Mouse (Mus musculus): ENCODE measurements around the gene Gm3238. TPM values are rescaled to one million over a fixed set of nuclear protein-coding genes. Genes with fewer than 3 reads are reported as not detected.
"Not testable (repeated sequence)": the region's sequence is repeated elsewhere in the genome, so short reads cannot be mapped to it uniquely, and the experiment has no call there.

The Gm3238 gene
- polyA plus RNA-seq, 1 experiment from 2014 or later: not detected

DNA sequence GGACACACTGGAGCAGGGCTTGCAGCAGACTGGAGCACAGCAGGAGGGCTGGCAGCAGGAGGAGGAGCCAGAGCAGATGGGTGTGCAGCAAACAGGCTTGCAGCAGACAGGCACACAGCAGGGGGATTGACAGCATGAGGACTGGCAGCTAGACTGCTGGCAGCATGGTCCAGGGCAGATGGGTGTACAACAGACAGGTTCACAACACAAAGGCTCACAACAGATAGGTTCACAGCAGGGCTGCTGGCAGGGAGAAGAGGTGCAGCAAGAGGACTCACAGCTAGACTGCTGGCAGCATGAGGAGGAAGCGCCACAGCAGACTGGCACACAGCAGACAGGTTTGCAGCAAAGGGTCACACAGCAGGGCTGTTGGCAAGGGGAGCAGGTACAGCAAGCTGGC, 20.4 kb downstream of the Gm3238 start:
- not testable (repeated sequence) for DNase-seq (ENCODE audit: low spot score)

DNA sequence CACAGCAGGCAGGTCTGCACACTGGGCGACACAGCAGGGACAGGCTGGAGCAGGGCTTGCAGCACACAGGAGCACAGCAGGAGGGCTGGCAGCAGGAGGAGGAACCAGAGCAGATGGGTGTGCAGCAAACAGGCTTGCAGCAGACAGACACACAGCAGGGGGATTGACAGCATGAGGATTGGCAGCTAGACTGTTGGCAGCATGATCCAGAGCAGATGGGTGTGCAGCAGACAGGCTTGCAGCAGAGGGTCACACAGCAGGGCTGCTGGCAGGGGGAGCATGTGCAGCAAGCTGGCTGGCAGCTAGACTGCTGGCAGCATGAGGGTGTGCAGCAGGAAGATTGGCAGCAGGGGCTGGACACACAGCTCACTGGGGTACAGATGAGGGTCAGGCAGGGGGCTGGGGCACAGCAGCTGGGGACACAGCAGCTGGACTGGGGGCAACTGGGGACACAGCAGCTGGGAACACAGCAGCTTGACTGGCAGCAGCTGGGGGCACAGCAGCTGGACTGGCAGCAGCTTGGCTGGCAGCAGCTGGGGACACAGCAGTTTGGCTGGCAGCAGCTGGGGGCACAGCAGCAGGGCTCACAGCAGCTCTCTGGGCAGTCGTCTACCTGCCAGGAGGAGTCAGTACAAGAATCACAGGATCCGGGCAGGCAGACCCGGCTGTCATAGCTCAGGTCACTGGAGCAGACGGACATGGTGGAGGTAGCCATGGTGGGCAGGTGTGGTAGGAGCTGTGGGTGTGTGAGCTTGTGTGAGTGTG, 29.0 kb downstream of the Gm3238 start, which contains the start of gene Gm18596:
Gene Gm18596, minus strand, starts transcription at position 715 of the 765 bp plus-strand sequence.
- DNase-seq (ENCODE audit: low spot score): not testable (repeated sequence)

DNA sequence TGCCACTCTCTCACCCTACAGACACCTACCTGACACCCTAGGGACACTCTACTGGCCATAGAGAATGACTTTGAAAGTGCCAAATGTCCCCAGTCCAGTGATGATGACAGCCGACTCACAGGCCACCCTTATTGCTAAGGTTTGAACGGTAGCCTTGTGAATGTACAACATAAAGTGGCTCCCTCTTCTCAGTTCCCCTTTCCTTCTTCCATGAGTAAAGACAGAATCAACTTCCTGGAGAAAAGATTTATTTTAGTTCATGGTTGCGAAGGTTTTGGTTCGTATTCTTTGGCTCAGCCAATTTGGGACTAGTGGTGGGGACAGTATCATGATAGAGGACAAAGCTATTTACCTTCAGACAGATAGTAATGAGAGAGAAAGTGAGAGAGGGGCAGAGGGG, 32.2 kb downstream of the Gm3238 start:
- no peak for DNase-seq (ENCODE audit: low spot score)

DNA sequence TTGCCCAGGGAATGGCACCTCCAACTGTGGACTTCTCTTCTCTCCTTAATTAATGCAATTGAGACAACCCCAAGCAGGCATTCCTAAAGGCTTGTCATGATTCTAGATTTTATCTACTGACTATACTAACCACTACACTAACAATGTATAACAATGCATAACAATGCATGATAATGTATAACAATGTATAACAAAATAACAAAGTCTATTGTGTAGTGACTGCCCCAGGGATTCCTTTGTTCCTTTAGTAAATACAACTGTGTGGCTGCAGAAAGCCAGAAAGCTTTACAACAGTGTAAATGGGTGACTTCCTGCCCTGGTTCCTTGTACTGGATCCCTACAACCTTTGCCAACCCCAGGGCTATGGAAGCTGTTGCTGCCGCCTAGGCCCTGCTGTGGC, 35.2 kb downstream of the Gm3238 start:
- DNase-seq (ENCODE audit: low spot score): no peak

DNA sequence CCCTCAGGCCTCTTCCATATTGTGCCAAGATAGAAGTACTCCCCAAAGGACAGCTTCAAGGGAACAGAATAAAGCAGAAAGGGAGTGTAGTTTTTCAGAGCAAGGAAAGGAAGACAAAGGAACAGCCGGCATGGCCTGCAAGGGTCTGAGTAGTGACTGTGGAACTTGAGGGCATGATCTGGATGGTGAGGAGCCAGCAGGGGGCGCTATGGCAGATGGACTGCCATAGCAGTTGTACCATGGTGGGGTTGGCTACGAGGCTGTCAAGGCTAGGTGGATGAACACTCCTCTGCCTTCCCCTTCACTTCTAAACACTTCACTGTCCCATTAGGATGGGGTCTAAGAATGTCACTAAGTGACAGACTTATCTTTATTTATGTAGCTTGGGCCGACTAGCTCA, 41.9 kb downstream of the Gm3238 start:
- no peak for DNase-seq (ENCODE audit: low spot score)

DNA sequence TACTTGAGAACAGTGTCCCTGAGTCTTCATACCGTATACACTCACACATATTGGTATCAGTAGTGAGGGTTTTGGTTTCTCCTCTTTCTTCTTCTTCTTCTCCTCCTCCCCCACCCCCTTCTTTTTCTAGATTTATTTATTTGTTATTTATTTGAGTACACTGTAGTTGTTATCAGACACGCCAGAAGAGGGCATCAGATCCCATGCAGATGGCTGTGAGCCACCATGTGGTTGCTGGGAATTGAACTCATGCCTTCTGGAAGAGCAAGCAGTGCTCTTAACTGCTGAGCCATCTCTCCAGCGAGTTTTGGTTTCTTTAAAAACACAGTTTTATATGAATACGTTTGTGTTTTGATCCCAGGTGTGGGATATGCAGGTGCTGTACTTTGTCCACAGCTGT, 42.8 kb downstream of the Gm3238 start:
- DNase-seq (ENCODE audit: low spot score): no peak

DNA sequence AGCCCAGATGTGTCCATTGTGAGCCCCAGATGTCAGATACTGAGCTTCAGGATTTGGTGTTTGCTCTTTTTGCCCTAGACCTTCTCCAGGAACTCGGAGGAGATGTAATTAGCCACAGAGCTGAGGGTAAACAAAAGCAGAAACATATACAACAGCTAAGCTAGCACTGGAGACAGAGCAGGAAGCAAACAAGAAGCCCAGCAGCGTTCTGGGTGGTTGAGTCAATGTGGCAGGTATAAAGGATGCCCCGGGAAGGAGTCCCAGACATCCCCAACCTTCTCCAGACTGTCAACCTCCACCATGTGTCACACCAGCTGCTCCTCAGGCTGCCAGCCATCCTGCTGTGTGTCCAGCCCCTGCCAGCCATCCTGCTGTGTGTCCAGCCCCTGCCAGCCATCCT, 44.9 kb downstream of the Gm3238 start, which contains the start of gene Gm10100:
Gene Gm10100, plus strand, starts transcription at position 301 of the 400 bp plus-strand sequence.
- DNase-seq (ENCODE audit: low spot score): no peak

DNA sequence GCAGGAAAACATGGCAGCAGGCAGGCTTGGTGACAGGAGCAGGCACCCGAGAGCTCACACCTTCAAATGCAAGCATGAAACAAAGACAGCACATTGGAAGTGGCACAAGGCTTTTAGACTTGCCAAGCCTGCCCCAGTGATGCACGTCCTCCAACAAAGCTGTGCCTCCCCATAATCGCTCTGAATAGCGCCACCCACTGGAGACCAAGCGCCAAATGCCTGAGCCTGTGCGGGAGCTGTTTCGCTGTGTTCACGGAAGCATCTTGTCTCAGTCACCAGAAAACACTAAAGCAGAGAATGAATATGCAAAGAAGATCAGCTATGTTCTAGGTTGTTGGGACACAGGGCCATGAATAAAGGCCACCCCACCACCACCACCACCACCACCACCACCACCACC, 46.3 kb downstream of the Gm3238 start:
- no peak for DNase-seq (ENCODE audit: low spot score)

Other genes starting within 250 kb of the Gm3238 start
- gene Itgb2, start 241.1 kb downstream of the Gm3238 start, polyA plus RNA-seq (2015; fragmentation: Nextera tagmentation; extraction: Ambion mirVana): 121 and 126 TPM in 2 replicates
- 79.8 and 85.6 TPM in 2 replicates for gene Pttg1ip, start 189.6 kb downstream of the Gm3238 start, polyA plus RNA-seq (2015; fragmentation: Nextera tagmentation; extraction: Ambion mirVana)
- gene Sumo3, start 165.2 kb downstream of the Gm3238 start, polyA plus RNA-seq (2015; fragmentation: Nextera tagmentation; extraction: Ambion mirVana): 251 and 259 TPM in 2 replicates
- gene Gm49325, start 165.1 kb downstream of the Gm3238 start, polyA plus RNA-seq (2015; fragmentation: Nextera tagmentation; extraction: Ambion mirVana): 9.2 and 23.4 TPM in 2 replicates
- gene Ube2g2, start 149.1 kb downstream of the Gm3238 start, polyA plus RNA-seq (2015; fragmentation: Nextera tagmentation; extraction: Ambion mirVana): 67.9 and 69.8 TPM in 2 replicates
- 0.77 and 0.84 TPM in 2 replicates for gene Tspear, start 84.8 kb downstream of the Gm3238 start, polyA plus RNA-seq (2015; fragmentation: Nextera tagmentation; extraction: Ambion mirVana)
- not detected in 2 replicates for gene Gm19402, start 80.6 kb downstream of the Gm3238 start, polyA plus RNA-seq (2015; fragmentation: Nextera tagmentation; extraction: Ambion mirVana)
- gene Gm9508, start 74.1 kb downstream of the Gm3238 start, polyA plus RNA-seq (2015; fragmentation: Nextera tagmentation; extraction: Ambion mirVana): not detected in 2 replicates
- gene Gm10272, start 64.7 kb downstream of the Gm3238 start, polyA plus RNA-seq (2015; fragmentation: Nextera tagmentation; extraction: Ambion mirVana): not detected in 2 replicates
- not detected in 2 replicates for gene Gm10024, start 59.9 kb downstream of the Gm3238 start, polyA plus RNA-seq (2015; fragmentation: Nextera tagmentation; extraction: Ambion mirVana)
- not detected in 2 replicates for gene Gm10142, start 55.5 kb downstream of the Gm3238 start, polyA plus RNA-seq (2015; fragmentation: Nextera tagmentation; extraction: Ambion mirVana)
- gene Krtap12-1, start 50.7 kb downstream of the Gm3238 start, polyA plus RNA-seq (2015; fragmentation: Nextera tagmentation; extraction: Ambion mirVana): not detected in 2 replicates
- gene Gm10100, start 44.8 kb downstream of the Gm3238 start, polyA plus RNA-seq (2015; fragmentation: Nextera tagmentation; extraction: Ambion mirVana): not detected in 2 replicates
- not detected in 2 replicates for gene Gm18596, start 28.7 kb downstream of the Gm3238 start, polyA plus RNA-seq (2015; fragmentation: Nextera tagmentation; extraction: Ambion mirVana)
- gene Gm9736, start 20.0 kb downstream of the Gm3238 start, polyA plus RNA-seq (2015; fragmentation: Nextera tagmentation; extraction: Ambion mirVana): not detected in 2 replicates
- not detected in 2 replicates for gene Gm3233, start 11.6 kb downstream of the Gm3238 start, polyA plus RNA-seq (2015; fragmentation: Nextera tagmentation; extraction: Ambion mirVana)
- gene Gm7138, start 5.6 kb upstream of the Gm3238 start, polyA plus RNA-seq (2015; fragmentation: Nextera tagmentation; extraction: Ambion mirVana): not detected in 2 replicates
- not detected in 2 replicates for gene Gm3250, start 11.2 kb upstream of the Gm3238 start, polyA plus RNA-seq (2015; fragmentation: Nextera tagmentation; extraction: Ambion mirVana)
- gene Gm7137, start 16.9 kb upstream of the Gm3238 start, polyA plus RNA-seq (2015; fragmentation: Nextera tagmentation; extraction: Ambion mirVana): not detected in 2 replicates
- not detected in 2 replicates for gene Gm9639, start 23.8 kb upstream of the Gm3238 start, polyA plus RNA-seq (2015; fragmentation: Nextera tagmentation; extraction: Ambion mirVana)
- not detected in 2 replicates for gene Gm19668, start 27.8 kb upstream of the Gm3238 start, polyA plus RNA-seq (2015; fragmentation: Nextera tagmentation; extraction: Ambion mirVana)
- gene Gm9507, start 40.5 kb upstream of the Gm3238 start, polyA plus RNA-seq (2015; fragmentation: Nextera tagmentation; extraction: Ambion mirVana): not detected in 2 replicates
- not detected in 2 replicates for gene Gm2696, start 43.4 kb upstream of the Gm3238 start, polyA plus RNA-seq (2015; fragmentation: Nextera tagmentation; extraction: Ambion mirVana)
- not detected in 2 replicates for gene Krtap10-4, start 55.8 kb upstream of the Gm3238 start, polyA plus RNA-seq (2015; fragmentation: Nextera tagmentation; extraction: Ambion mirVana)
- not detected in 2 replicates for gene Krtap10-10, start 64.6 kb upstream of the Gm3238 start, polyA plus RNA-seq (2015; fragmentation: Nextera tagmentation; extraction: Ambion mirVana)
- not detected in 2 replicates for gene Gm36176, start 75.5 kb upstream of the Gm3238 start, polyA plus RNA-seq (2015; fragmentation: Nextera tagmentation; extraction: Ambion mirVana)
- not detected in 2 replicates for gene Gm10318, start 81.5 kb upstream of the Gm3238 start, polyA plus RNA-seq (2015; fragmentation: Nextera tagmentation; extraction: Ambion mirVana)
- not detected in 2 replicates for gene Gm3285, start 90.7 kb upstream of the Gm3238 start, polyA plus RNA-seq (2015; fragmentation: Nextera tagmentation; extraction: Ambion mirVana)
- 1.2 TPM in 2 replicates for gene Lrrc3, start 131.2 kb upstream of the Gm3238 start, polyA plus RNA-seq (2015; fragmentation: Nextera tagmentation; extraction: Ambion mirVana)
- 18.1 and 21.8 TPM in 2 replicates for gene Trpm2, start 199.2 kb upstream of the Gm3238 start, polyA plus RNA-seq (2015; fragmentation: Nextera tagmentation; extraction: Ambion mirVana)
- gene 1810043G02Rik, start 207.2 kb upstream of the Gm3238 start, polyA plus RNA-seq (2015; fragmentation: Nextera tagmentation; extraction: Ambion mirVana): 20.9 and 21.0 TPM in 2 replicates
- 41.1 and 45.5 TPM in 2 replicates for gene Pfkl, start 238.8 kb upstream of the Gm3238 start, polyA plus RNA-seq (2015; fragmentation: Nextera tagmentation; extraction: Ambion mirVana)